Mouse (Mus musculus): Measurements from ENCODE around the gene Gm648.
"Not testable (repeated sequence)": the region's sequence is repeated elsewhere in the genome, so short reads cannot be mapped to it uniquely, and the experiment has no call there.

Gm648 gene

DNA sequence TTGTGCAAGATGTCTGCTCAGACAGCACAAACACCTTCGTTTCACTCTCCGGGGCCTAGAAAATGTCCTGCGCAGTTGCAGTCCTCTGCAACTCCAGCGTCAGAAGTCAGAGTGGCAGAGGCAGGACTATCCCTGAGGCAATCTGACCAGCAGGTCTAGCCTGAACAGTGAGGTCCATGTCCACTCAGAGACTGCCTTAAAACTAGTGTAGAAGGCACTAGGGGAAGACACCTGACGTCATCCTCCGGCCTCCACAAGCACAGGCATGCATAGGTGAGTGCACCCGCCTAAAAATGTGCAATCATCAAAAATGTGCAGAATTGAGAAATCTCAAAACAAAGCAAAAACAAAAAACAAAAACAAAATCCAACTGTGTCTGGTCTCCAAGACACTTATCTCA is at the start of gene Gm648:
TSS of gene Gm648 (minus strand) at position 101 of the 400 bp plus-strand sequence.
- no peak for DNase-seq (ENCODE audit: low read depth, low spot score)

DNA sequence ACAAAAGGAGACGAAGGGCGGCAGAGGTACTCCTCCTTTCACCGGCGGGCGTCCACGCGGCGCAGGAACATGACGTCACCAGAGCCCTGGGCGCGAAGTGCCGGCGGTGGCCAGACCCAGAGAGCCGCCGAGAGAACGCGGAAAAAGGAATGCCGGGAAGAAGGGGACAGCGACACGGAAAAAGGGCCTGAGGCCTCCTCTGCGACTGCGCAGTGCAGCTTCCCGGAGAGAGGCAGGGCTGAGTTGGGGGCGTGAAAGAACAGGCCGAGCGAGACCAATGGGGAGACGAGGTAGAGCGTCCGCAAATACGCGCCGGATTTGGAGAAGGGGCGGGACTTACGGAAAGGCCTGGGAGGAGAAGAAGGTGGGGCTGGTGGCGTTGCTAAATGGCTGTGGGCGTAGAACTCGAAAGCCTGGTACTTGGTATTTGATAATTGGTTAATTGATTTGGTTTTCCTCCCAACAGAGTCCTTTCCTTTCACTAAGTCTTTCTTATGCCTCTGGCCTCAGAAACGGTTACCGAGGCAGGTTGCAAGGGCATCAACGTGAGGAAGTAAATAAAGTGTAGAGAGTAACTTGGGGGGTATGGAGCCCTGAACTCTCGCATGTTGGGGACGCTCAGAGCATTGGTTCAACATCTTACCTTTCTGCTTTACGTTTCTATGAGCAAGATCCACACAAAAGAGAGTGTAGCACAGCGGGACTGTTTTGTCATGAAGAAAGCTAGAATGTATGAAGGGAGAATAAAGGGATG is 48.7 kb upstream of the Gm648 start, which contains the start of gene Mmgt1:
TSS of gene Mmgt1 (minus strand) at position 183 of the 754 bp plus-strand sequence.
- peak; percentile 90 for DNase-seq (ENCODE audit: low read depth, low spot score)

DNA sequence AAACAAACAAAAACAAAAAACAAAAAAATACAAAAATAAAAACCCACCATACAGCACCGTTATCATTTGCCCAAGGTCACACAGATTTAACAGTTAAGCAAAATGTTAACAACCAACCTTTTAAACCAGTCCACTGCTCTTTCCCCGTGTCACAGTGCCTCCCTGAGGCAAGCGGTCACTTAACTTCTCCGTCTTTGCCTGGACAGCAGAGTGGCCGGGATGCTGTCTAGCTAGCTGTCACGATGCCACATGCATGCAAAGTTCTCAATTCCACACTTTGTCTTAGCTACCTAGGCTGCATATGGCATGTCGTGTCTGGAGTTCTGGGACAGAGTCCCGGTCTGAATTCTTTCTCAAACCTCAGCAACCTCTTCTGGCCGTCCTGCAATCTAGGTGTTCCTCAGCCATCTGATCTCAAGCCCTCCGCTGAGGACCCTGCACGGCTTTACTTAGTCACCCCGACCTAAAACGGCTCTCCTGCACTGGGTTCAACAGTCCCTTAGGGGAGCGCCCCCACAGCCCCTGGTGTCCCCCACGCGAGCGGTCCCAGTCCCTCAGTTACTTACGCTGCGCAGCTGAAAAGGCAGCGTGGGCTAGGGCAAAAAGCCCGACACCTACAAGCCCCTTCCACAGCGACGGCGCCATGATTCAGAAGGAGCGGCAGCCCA is 47.9 kb upstream of the Gm648 start:
- no peak for DNase-seq (ENCODE audit: low read depth, low spot score)

DNA sequence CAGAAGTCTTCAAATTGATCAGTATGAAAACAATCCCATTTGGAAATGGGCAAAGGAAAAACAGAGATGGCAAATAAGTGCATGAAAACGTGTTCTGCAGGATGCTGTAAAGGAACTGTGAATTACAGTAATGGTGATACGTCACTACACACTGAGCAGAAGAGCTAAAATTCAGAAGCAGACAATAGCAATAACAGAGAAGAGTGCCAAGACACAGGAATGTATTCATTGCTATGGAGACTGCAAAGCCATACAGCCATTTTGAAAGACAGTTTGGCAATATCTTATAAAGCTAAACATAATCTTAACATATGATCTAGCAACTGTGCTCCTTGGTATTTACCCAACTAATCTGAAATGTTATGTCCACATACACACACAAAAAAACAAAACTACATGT is 28.8 kb upstream of the Gm648 start:
- peak; percentile 3 for DNase-seq (ENCODE audit: low read depth, low spot score)

DNA sequence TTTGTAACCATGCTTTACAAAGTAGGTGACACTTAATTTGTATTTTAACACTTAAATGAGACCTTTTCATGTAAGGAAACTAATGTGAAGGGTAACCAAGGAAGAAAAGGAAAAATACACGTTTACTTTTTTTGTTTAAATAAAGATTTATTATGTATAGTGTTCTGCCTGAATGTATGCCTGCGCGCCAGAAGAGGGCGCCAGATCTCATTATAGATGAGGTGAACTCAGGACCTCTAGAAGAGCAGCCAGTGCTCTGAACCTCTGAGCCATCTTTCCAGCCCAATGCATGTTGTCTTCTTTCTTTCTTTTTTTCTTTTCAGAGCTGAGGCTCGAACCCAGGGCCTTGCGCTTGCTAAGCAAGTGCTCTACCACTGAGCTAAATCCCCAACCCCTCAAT is 23.1 kb upstream of the Gm648 start:
- no peak for DNase-seq (ENCODE audit: low read depth, low spot score)

DNA sequence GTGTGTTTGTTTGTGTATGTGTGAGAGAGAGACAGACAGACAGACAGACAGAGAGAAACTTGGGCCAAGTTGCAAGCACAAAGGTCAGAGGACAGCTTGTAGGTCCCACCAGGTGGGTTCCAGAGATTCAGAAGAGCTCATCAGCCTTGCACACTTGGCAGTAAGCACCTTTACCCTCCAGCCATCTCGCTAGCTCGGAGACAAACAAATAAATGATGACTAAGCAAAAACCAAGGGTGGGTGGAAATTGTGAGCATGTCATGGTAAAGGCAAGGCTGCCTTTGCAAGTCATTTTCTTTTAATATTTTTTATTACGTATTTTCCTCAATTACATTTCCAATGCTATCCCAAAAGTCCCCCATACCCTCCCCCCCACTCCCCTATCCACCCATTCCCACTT is 4.2 kb upstream of the Gm648 start:
- DNase-seq (ENCODE audit: low read depth, low spot score) = no peak

DNA sequence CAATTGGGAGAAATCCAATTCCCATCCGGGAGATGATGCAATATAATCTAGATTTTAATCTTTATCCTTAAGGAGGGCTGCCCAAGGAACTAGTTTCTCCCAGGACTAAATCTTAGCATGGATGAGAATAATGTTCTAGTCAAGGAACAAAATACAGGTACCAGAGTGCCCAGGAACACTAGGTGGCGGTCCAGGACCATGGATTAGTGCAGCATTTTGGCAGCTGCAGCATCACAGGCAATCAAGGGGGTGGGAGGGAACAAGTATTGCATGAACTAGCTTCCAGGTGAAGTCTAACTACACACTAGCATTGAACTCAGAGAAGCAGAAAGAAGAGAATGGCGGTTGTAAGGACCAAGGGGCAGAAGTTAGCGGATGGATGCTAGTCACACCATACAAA is 12.2 kb downstream of the Gm648 start:
- DNase-seq (ENCODE audit: low read depth, low spot score) = no peak

DNA sequence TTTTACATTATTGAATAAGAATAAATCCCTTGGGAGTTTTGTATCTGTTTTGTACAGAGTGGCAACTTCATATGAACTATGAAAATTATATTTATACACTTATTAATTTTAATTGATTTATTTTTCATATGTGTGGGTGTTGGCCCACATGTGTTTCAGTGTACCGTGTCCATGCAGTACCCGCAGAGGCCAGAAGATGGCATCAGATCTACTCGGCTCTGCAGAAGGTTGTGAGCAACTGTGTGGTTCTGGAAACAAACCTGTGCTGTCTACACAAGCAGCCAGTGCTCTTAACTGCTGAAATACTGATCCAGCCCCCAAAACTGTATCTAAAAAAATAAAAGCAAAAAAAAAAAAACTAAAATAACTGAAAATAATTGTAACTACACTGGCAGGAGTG is 18.1 kb downstream of the Gm648 start:
- no peak for DNase-seq (ENCODE audit: low read depth, low spot score)

DNA sequence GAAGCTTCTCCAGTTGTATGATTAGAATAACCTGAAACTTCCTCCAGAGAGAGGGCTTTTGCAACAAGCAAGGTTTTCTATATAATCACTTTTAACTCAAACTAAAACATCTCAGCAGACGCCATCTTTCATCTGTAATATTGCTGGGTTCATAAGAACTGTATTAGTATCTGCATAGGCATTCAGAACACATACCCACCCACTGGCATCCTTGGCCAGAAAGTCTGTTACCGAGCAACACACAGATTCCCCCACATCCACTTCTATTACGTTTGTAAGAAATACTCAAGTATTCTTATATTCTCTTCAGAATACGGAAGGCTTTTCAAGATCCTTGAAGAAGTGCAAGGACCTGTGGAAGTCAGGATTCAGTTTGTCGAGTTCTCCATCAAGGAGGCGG is 25.0 kb downstream of the Gm648 start, which contains the start of gene Gm10477:
TSS of gene Gm10477 (plus strand) at position 301 of the 400 bp plus-strand sequence.
- DNase-seq (ENCODE audit: low read depth, low spot score) = not testable (repeated sequence)

DNA sequence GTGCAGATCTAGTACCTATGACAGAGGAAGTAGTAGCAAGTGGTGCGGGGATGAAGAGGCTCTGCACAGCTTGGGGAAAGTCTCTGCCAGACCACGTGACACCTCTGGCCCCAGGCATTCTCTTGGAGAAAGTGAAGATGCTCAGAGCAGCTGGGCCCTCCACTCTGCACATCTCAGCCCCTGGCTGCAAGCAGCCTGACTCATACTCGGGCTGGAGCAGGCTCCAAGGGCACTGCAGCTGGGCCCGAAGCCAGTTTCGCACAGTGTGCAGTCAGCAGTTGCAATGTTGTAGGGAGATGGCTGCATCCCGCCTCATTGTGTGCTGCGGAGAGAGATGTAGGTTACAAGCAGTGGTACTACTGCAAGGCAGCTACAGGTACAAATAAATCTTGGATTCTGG is 52.2 kb downstream of the Gm648 start:
- no peak for DNase-seq (ENCODE audit: low read depth, low spot score)

Measured in brain, embryonic 18.5 days (tissue).